Mouse (Mus musculus): ENCODE data around the gene Sv2a. TPM values are rescaled to one million over a fixed set of nuclear protein-coding genes. Genes with fewer than 3 reads are reported as not detected.

Gene Sv2a
- polyA plus RNA-seq (2017; shearing (Covaris generic)) = 5.8 TPM

GRCm38 (mm10) chr3:96180727-96181477 lies at the start of gene Sv2a:
TSS of gene Sv2a (plus strand) at chr3:96181151.

GRCm38 (mm10) chr3:96161869-96162840 lies 18.8 kb upstream of the Sv2a start, which contains the start of gene Mtmr11:
TSS of gene Mtmr11 (plus strand) at chr3:96162004.

GRCm38 (mm10) chr3:96172197-96173178 lies 8.5 kb upstream of the Sv2a start, which contains the start of gene Sf3b4:
TSS of gene Sf3b4 (plus strand) at chr3:96172332.

GRCm38 (mm10) chr3:96219661-96220130 lies 38.7 kb downstream of the Sv2a start, which contains the start of the genes Bola1 and Hist2h2ab:
TSS of gene Bola1 (minus strand) at chr3:96219709.
TSS of gene Hist2h2ab (plus strand) at chr3:96219865.

GRCm38 (mm10) chr3:96220765-96221639 lies 40.1 kb downstream of the Sv2a start, which contains the start of the genes Hist2h2ac and Hist2h2be:
TSS of gene Hist2h2ac (minus strand) at chr3:96220880.
TSS of gene Hist2h2be (plus strand) at chr3:96221119.

GRCm38 (mm10) chr3:96238954-96239793 lies 58.2 kb downstream of the Sv2a start, which contains the start of gene Hist2h3c2:
TSS of gene Hist2h3c2 (minus strand) at chr3:96239127.

GRCm38 (mm10) chr3:96239949-96240798 lies 59.2 kb downstream of the Sv2a start, which contains the start of gene Hist2h2aa2:
TSS of gene Hist2h2aa2 (minus strand) at chr3:96240276.

Other genes with a start within 250 kb of the Sv2a start
- gene Plekho1, start 185.2 kb upstream of the Sv2a start, polyA plus RNA-seq (2017; shearing (Covaris generic)) = 7.7 TPM
- 33.7 TPM for gene Vps45, start 122.7 kb upstream of the Sv2a start, polyA plus RNA-seq (2017; shearing (Covaris generic))
- 21.2 TPM for gene Otud7b, start 76.6 kb upstream of the Sv2a start, polyA plus RNA-seq (2017; shearing (Covaris generic))
- gene Mtmr11, start 19.1 kb upstream of the Sv2a start, polyA plus RNA-seq (2017; shearing (Covaris generic)) = 4.4 TPM
- 173 TPM for gene Sf3b4, start 8.8 kb upstream of the Sv2a start, polyA plus RNA-seq (2017; shearing (Covaris generic))
- gene Bola1, start 38.6 kb downstream of the Sv2a start, polyA plus RNA-seq (2017; shearing (Covaris generic)) = 36.5 TPM
- gene Hist2h2ab, start 38.7 kb downstream of the Sv2a start, polyA plus RNA-seq (2017; shearing (Covaris generic)) = not detected
- 4.9 TPM for gene Hist2h2ac, start 39.7 kb downstream of the Sv2a start, polyA plus RNA-seq (2017; shearing (Covaris generic))
- gene Hist2h2be, start 40.0 kb downstream of the Sv2a start, polyA plus RNA-seq (2017; shearing (Covaris generic)) = 4.0 TPM
- gene Hist2h3c2, start 58.0 kb downstream of the Sv2a start, polyA plus RNA-seq (2017; shearing (Covaris generic)) = not detected
- gene Hist2h2aa2, start 59.1 kb downstream of the Sv2a start, polyA plus RNA-seq (2017; shearing (Covaris generic)) = 24.7 TPM
- not detected for gene Hist2h2aa1, start 64.3 kb downstream of the Sv2a start, polyA plus RNA-seq (2017; shearing (Covaris generic))
- not detected for gene Hist2h3c1, start 65.5 kb downstream of the Sv2a start, polyA plus RNA-seq (2017; shearing (Covaris generic))
- 3.0 TPM for gene Hist2h4, start 82.2 kb downstream of the Sv2a start, polyA plus RNA-seq (2017; shearing (Covaris generic))
- gene Hist2h3b, start 87.5 kb downstream of the Sv2a start, polyA plus RNA-seq (2017; shearing (Covaris generic)) = not detected
- 5.2 TPM for gene Hist2h2bb, start 88.6 kb downstream of the Sv2a start, polyA plus RNA-seq (2017; shearing (Covaris generic))
- gene Fcgr1, start 112.8 kb downstream of the Sv2a start, polyA plus RNA-seq (2017; shearing (Covaris generic)) = not detected

Data from CD4-positive, CD25-positive, alpha-beta regulatory T cell, adult 9 weeks (primary cell).